Mouse (Mus musculus): ENCODE measurements around the gene Hnf1b. TPM values are rescaled to one million over a fixed set of nuclear protein-coding genes. Genes with fewer than 3 reads are reported as not detected.

The Hnf1b gene
- polyA plus RNA-seq, 1 experiment from 2014 or later: not detected

Other genes starting within 250 kb of the Hnf1b start
- not detected in 3 replicates for gene Rpl9-ps1, start 204.4 kb upstream of the Hnf1b start, polyA plus RNA-seq (2018)
- gene Ccl3, start 200.7 kb upstream of the Hnf1b start, polyA plus RNA-seq (2018): 203 to 397 TPM (median 307 TPM) in 3 replicates
- gene Ccl4, start 187.5 kb upstream of the Hnf1b start, polyA plus RNA-seq (2018): 101 to 412 TPM (median 201 TPM) in 3 replicates
- gene Wfdc17, start 146.1 kb upstream of the Hnf1b start, polyA plus RNA-seq (2018): 635 to 1,651 TPM (median 1,108 TPM) in 3 replicates
- gene Wfdc18, start 141.0 kb upstream of the Hnf1b start, polyA plus RNA-seq (2018): 1.5 to 1.6 TPM in 2 of 3 replicates, not detected in the other
- 1.2 to 2.7 TPM in 2 of 3 replicates, not detected in the other for gene Wfdc21, start 103.1 kb upstream of the Hnf1b start, polyA plus RNA-seq (2018)
- 7.6 to 11.1 TPM (median 8.3 TPM) in 3 replicates for gene Heatr6, start 96.4 kb upstream of the Hnf1b start, polyA plus RNA-seq (2018)
- gene Ddx52, start 92.0 kb downstream of the Hnf1b start, polyA plus RNA-seq (2018): 21.9 to 26.8 TPM (median 25.7 TPM) in 3 replicates
- 18.6 to 22.1 TPM (median 20.4 TPM) in 3 replicates for gene Synrg, start 114.4 kb downstream of the Hnf1b start, polyA plus RNA-seq (2018)
- gene Dusp14, start 219.2 kb downstream of the Hnf1b start, polyA plus RNA-seq (2018): 0.43 to 1.8 TPM in 2 of 3 replicates, not detected in the other

All from macrophage (primary cell).